Mouse (Mus musculus) splenic B cell, adult 2 months (primary cell): ENCODE results near the gene Gm36028.

Experiments used
- DNase-seq: peaks from one replicate; pipeline ENCODE4 v3.0.0-alpha.2; 2011; ENCODE audit warnings: low read depth, low spot score
- H3K27me3 ChIP-seq: 2 replicates; pipeline ENCODE4 v1.6.1; 2012; ENCODE audit warnings: mild to moderate bottlenecking, low read length, moderate library complexity, mixed read lengths; ENCODE audit not compliant: control insufficient read depth, poor library complexity, insufficient read depth, severe bottlenecking
- H3K36me3 ChIP-seq: 2 replicates; pipeline ENCODE4 v1.6.1; 2012; ENCODE audit warnings: mild to moderate bottlenecking, low read length, moderate library complexity, mixed read lengths; ENCODE audit not compliant: control insufficient read depth, poor library complexity, insufficient read depth, severe bottlenecking

Gene Gm36028

DNA sequence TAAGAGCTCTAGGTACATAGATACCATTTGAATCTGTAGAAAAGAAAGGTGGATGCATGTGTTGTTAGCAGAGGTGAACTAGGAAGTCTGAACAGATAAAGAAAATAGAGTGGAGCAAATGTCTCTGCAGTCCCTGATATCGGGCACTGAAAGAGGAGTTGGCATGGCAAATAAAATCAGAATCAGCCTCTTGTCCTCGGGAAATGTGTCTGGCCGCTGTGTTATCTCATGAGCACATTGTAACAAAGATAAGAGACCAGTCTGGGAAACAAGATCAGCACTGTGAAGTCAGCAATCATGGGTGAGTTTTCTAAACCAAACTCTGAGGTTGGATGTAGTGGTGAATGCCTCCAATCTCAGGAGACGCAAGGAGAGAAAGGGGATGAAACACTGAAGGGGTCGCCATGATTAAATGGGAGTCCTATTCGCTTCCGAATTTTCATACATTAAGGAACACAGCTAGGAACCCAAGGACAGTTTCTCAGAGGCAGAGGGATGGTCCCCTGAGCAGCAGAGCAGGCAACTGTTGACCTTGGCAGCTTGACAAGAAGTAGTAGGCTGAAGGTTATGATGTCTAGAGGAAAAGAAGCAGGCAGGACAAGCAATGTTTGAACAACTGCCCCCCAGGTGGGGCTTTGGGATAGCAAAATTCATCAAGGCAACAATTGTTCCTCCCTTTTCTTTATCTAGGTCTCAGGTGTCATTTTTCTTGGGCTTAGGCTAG is 15.6 kb downstream of the Gm36028 start:
- DNase-seq: no peak
- H3K36me3 ChIP-seq: no peaks in the 10 kb centered on the region
- H3K27me3 ChIP-seq: no peaks in the 10 kb centered on the region

DNA sequence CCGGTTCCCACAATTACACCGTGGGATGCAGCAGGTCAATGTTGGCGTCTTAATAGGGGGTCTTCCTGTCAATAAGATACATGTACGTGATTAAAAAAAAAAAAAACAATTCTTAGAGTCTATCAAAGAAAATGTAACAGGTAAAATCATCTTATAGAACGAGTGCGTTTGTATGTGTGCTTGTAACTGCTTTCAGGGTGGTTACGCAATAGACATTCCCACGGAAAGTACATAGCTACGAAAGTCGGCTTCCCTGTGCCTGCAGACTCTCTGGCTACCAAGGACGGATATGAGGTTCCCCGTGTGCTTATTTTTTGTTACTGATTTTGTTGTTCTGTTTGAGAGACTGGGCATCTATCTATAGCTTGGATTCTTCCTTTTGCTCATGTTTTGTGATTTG is 17.2 kb downstream of the Gm36028 start:
- no peaks in the 10 kb centered on the region for H3K36me3 ChIP-seq
- DNase-seq: no peak
- H3K27me3 ChIP-seq: no peaks in the 10 kb centered on the region

DNA sequence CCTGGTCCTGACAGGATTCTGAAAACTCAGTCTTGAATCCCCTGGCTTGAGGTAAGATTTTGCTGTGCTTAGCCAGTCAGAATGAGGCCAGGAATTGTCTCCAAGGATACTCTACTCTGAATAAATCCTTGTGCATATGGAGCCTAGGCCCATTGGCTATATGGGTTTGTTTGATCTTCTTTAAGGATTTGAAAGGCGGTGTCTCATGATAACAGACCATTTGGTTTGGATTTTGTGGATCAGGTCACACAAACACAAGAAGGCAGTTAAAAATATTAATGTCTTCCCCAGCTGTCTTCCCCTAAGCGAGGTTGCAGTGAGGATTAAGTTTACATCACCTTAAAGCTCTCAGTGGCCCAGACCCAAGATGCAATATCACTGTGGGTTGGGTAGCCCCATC is 18.5 kb downstream of the Gm36028 start:
- Histone ChIP-seq H3K27me3 (no peaks in the 10 kb centered on the region), H3K36me3 (no peaks in the 10 kb centered on the region)
- DNase-seq: no peak

DNA sequence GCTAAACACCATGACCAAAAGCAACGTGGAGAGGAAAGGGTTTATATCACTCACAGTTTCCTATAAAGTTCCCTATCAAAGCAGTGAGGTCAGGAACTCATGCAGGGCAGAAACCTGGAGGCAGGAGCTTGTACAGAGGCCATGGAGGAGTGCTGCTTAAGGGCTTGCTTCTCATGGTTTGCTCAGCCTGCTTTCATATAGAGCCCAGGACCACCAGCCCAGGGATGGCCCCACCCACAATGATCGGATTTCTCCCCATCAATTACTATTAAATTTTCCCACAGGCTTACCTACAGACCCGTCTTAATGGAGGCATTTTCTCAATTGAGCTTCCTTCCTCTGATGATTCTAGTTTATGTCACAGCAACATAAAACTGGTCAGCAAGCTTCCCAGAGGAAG is 23.4 kb downstream of the Gm36028 start:
- Histone ChIP-seq H3K36me3 (no peaks in the 10 kb centered on the region), H3K27me3 (no peaks in the 10 kb centered on the region)
- no peak for DNase-seq

DNA sequence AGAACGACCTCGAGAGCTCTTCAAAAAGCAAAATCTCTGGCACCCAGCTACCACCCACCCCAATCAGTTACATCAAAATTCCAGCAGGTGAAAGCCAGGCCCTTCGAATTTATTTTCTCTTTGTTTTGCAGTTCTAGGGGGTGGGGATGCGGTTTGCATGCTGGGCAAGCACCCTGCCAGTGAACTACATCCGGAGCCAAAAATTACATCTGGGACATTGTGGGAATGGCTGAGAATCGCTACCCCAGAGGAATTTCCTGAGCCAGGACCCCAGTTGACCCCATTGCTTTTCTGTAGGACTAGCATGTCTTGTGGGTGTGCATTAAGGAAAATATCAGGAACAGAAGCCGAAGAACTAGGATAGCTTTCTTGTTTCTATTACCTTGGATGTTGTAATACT is 29.9 kb downstream of the Gm36028 start:
- Histone ChIP-seq H3K36me3 (no peaks in the 10 kb centered on the region), H3K27me3 (no peaks in the 10 kb centered on the region)
- no peak for DNase-seq

DNA sequence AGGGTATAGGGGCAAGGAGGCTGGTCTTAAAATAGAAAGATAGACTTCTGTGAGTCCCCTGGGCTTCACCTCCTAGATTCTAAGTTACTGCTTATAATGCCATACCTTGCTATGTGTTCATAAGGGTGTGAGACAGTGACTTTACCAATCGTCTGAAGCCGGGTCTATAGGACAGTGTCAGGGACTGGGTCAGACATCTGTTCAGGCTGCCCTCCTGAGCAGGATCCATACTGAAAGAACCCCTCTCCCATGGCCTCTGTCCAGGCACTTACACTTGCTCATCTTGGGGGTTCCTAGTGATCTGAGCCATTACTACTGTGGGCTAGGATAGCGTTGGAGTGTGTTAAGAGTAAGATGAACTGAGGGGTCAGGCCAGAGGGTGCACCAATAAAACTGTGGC is 34.7 kb downstream of the Gm36028 start:
- Histone ChIP-seq H3K27me3 (no peaks in the 10 kb centered on the region), H3K36me3 (no peaks in the 10 kb centered on the region)
- no peak for DNase-seq

DNA sequence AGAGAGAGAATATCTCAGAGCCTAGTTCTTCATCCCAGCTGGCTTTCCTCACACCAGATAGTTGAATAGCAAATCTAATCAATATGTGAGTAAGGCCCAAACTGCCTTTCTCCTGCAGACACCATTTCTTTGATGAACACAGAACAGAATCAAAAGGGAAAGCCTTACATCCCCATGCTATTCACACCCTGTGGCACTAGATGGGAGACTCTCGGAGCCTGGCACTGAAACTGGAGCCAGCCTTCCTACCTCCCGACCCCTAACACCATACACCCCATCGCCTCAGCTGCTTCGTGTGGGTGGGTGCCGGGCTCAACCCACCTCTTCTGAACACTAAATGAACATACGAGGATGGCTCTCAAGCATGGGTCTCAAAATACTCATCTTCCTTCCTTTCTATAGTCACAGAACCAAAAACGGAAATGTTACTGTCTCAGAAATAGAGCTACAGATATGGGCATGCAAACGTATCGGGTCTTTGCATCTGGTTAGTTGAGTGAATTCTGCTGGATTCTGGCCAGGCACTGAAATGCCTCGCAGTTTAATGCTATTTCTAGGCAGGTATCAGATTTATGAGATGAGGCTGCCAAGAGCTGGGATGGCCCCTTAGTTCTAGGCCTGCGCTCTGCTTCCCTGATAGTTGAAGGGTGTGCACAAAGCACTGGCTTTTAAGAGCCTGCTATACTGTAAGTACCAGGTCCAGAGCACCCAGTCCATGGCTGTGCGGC is 36.0 kb downstream of the Gm36028 start:
- no peak for DNase-seq
- no peaks in the 10 kb centered on the region for H3K36me3 ChIP-seq
- no peaks in the 10 kb centered on the region for H3K27me3 ChIP-seq

DNA sequence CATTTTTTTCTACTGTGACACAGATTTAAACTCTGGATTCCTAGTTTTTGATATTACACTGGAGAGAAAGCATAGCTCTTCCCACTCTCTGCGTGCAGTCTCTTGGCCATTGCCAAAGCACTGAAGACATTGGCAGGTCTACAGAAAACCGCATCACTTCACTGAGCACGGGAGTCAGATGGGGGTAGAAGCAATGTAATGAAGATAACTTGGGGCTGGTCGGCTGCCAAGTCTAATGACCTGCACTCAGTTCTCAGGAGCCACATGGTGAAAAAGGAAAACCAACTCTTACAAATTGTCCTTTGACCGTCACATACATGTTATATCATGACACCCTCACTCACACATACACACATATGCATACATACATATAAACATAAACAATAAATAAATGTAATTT is 37.0 kb downstream of the Gm36028 start:
- no peaks in the 10 kb centered on the region for H3K27me3 ChIP-seq
- DNase-seq: no peak
- H3K36me3 ChIP-seq: no peaks in the 10 kb centered on the region

DNA sequence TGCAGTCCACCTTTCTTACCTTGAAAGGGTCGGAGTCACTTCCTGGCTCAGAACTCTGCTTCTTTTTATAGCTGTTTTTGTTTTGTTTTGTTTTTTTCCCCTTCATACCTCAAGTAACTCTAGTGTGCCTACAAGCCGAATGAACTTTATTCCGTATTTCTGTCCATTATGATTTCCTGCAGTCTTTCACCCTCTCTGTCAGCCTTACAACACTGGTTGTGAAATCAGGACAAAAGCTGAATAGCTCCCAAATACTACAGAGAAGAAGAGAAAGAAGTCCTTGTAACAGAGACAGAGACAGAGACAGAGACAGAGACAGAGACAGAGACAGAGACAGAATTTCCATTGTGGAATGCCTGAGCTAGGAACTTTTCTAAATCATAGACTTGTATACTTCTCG is 43.0 kb downstream of the Gm36028 start:
- H3K36me3 ChIP-seq: no peaks in the 10 kb centered on the region
- no peaks in the 10 kb centered on the region for H3K27me3 ChIP-seq
- DNase-seq: no peak

DNA sequence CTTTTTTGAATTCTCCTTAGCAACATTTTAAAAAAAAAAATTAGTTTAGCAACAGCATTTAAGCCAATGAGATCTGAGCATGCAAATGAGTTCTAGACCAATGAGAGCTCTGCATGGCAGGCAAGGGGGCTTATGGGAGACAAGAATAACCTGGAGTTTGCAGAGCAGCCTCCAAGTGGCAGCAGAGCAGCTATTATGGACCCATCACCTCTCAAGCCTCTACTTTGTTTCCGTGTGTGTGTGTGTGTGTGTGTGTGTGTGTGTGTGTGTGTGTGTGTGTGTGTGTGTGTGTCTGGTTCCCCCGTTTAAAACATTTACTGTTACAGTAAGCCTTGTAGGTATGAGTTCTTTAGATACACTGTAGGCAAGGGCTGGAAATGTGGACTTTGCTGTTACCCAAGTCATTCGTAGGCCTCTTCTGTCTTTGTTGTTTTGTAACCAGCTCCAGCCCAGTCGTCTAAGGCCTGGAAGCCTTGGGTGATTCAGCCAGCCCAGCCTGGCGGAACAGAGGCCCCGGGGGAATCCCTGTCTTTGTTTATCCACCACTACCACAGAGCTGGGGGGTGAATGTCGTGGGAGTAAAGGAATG is 46.5 kb downstream of the Gm36028 start:
- Histone ChIP-seq H3K27me3 (no peaks in the 10 kb centered on the region), H3K36me3 (no peaks in the 10 kb centered on the region)
- DNase-seq: peak; percentile 70

DNA sequence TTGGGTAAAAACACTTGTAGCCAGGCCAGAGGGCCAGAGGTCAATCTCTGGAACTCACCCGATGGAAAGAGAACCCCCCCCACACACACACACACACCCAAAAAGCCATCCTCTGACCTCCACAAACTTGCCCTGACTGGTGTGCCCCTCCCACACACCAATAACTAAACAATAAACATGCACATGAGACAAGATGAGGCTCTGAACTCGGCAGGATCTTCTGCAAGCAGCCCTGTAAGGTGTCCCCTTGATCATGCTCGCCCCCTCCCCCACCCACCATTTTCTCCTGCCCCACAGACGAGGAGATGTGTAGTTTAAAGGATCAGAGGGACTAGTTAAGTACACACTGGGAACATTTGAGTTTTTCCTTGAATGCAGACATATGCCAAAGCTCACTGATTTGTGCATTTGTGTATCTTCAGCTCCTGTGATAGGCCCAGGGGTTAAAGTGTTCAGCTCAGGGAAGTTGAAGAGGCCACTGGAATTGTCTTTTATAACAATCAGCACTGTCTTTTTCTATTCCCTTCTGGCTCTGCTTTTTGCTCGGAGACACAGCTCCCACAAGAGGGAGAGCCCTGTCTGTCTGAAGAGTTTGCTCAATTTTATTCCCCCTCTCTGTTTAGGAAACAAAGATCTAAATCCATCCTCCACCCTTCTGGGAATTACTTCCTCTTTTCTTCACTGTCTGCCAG is 47.1 kb downstream of the Gm36028 start:
- DNase-seq: no peak
- Histone ChIP-seq H3K36me3 (no peaks in the 10 kb centered on the region), H3K27me3 (no peaks in the 10 kb centered on the region)

DNA sequence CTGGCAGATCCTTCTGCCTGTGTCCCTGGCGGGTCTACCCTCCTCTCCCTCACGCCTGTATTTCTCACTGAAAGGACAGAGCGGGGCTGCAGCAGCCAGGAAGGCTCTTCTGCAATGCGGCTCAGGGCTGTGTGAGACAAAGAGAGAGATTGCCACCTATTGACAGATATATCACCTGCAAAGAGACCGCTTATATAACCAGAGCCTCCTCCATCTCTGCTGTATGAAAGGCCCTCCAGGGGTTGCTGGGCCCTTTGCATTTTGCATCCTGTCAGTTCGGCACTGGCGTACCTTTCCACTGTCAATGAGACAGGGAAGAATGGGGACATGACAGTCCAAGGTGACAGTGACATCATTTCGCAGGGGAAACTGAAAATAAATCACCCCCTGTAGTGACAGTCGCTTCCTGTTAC is 48.5 kb downstream of the Gm36028 start:
- DNase-seq: peak; percentile 53
- Histone ChIP-seq H3K27me3 (no peaks in the 10 kb centered on the region), H3K36me3 (no peaks in the 10 kb centered on the region)

DNA sequence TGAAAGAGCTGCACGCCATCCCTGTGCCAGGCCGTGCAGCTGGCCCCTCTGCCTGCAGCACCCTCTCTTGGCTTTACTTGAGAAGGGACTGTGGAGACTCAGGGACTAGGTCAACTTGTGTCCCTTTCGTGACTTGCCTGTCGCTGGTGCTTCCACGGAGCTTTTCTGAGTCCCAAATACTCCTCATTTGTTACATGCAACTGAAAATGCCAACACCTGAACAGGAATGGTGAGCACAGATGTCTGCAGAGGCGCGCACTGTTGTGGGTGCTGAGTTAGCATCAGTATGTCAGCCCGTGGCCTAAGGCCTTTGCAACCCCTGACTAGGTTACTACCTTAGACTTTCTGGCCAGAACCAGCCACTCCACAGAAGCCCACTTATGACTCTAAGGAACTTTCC is 49.1 kb downstream of the Gm36028 start:
- DNase-seq: no peak
- H3K36me3 ChIP-seq: no peaks in the 10 kb centered on the region
- H3K27me3 ChIP-seq: no peaks in the 10 kb centered on the region

DNA sequence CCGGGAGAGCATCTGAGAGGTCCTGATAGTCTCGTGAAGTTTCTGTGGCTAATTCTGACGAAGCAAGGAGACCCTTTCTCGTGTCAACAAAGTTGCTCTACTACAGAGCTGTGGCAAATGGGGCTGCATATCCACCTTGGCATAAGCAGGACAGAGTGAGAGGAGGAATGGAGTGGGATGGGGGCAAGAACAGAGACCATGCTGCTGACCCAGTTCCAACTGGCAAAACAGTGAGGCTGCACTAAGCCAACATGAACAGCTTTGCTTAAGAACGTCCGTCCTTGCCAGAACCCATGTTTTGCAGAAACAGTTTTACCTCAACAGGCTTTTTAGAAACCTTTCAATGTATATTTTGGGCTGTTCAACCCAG is 51.3 kb downstream of the Gm36028 start:
- no peaks in the 10 kb centered on the region for H3K27me3 ChIP-seq
- no peaks in the 10 kb centered on the region for H3K36me3 ChIP-seq
- DNase-seq: no peak
